Mouse (Mus musculus) embryonic facial prominence, embryonic 10.5 days (tissue): ENCODE measurements around the gene Homer1. TPM values are rescaled to one million over a fixed set of nuclear protein-coding genes. Genes with fewer than 3 reads are reported as not detected.

ENCODE experiments used
- DNase-seq: peaks from one replicate; pipeline ENCODE4 v3.0.0-alpha.2; 2017; ENCODE audit warnings: low spot score
- H3K27ac ChIP-seq: fragments of 300-500 bp; sonication (generic); replicated peaks from 2 replicates; pipeline ENCODE4 v1.5.1; 2016; ENCODE audit warnings: mild to moderate bottlenecking
- H3K27me3 ChIP-seq: fragments of 300-500 bp; sonication (generic); replicated peaks from 2 replicates; pipeline ENCODE4 v1.6.1; 2016; ENCODE audit warnings: low read depth, mild to moderate bottlenecking; ENCODE audit not compliant: poor library complexity, severe bottlenecking
- H3K36me3 ChIP-seq: fragments of 300-500 bp; sonication (generic); replicated peaks from 2 replicates; pipeline ENCODE4 v1.6.1; 2016; ENCODE audit warnings: mild to moderate bottlenecking, moderate library complexity
- H3K4me1 ChIP-seq: fragments of 300-500 bp; sonication (generic); 2 replicates; pipeline ENCODE4 v1.6.1; 2016
- H3K4me3 ChIP-seq: fragments of 300-500 bp; sonication (generic); 2 replicates; pipeline ENCODE4 v1.5.1; 2016; ENCODE audit warnings: mild to moderate bottlenecking, moderate library complexity
- H3K9me3 ChIP-seq: fragments of 300-500 bp; sonication (generic); 2 replicates; pipeline ENCODE4 v1.6.1; 2016; ENCODE audit warnings: mild to moderate bottlenecking
- WGBS: fragments of 180-500 bp; shearing (Covaris S2); methylation state at CpG from one replicate; pipeline ENCODE4 v1.1.7; 2016; 5-methylcytosine and 5-hydroxymethylcytosine counted together
- polyA plus RNA-seq: library from polyadenylated mRNA; unstranded; fragments of >200 nt; fragmentation: Nextera tagmentation; extraction: Ambion mirVana; gene quantifications from 2 replicates; pipeline ENCODE4 v1.2.1, GENCODE M21; 2016

Gene Homer1
- polyA plus RNA-seq, 1 experiment from 2014 or later = 8.6 TPM

DNA sequence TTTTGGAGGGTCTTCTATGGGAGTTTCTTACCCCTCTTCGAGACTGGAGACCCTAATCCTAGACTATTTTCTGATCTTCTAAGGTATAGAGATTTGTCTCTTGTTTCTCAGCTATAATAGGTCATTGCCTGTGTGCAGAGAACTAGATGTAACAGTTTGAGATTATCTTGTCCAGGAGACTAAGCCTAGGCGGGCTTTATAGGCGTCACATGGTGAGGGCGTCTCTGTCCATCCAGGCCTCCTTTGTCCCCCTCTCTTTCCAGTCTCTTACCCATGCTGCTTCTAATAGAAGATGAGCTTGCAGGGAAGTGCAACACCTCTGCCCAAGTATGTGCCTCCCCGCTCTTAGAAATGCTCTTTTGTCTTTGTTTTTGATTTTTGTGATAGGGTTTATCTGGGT lies 83.7 kb downstream of the Homer1 start:
- Histone ChIP-seq H3K27me3 (no peaks in the 10 kb centered on the region), H3K4me1 (no peaks in the 10 kb centered on the region), H3K4me3 (no peak overlapping the region), H3K9me3 (no peaks in the 10 kb centered on the region), H3K36me3 (no peaks in the 10 kb centered on the region), H3K27ac (no peak overlapping the region)
- no peak for DNase-seq
- WGBS = 93% methylated on average over 5 of the region's 5 CpGs

DNA sequence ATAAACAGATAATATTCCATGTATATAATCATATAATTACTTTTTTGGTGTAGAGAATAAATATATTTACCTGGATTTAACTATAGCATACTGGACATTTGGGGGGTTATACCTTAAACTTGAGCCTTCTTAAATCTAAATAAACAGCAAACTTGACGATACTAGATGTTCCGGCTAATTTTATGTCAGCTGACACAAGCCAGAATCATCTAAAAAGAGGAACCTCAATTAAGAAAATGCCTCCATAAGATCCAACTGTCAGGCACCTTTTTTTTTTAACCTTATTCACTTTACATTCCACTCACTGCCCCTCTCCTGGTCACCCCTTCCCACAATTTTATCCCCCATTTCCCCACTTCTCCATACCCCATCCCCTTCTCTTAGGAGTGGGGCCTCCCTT lies 84.2 kb downstream of the Homer1 start:
- no peak overlapping the region for H3K4me3 ChIP-seq
- no peaks in the 10 kb centered on the region for H3K27me3 ChIP-seq
- no peaks in the 10 kb centered on the region for H3K36me3 ChIP-seq
- H3K9me3 ChIP-seq = no peaks in the 10 kb centered on the region
- WGBS = 95% methylated on average over 2 of the region's 2 CpGs
- H3K4me1 ChIP-seq = no peaks in the 10 kb centered on the region
- DNase-seq = no peak
- H3K27ac ChIP-seq = no peak overlapping the region

DNA sequence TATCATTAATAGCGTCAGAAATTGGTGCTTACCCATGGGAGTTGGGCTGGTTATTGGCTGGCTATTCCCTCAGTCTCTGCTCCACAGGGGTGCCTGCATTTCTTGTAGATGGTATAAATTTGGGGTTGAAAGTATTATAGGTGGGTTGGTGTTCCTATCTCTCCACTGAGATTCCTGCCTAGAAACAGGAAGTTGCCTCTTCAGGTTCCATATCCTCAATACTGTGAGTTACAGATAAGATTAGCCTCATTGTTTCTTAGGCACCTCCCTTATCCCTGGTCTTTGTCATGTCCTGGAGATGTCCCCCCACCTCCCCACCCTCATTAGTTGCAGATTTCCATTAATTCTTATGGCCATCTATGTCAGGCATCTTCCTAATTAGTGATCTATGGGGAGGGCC lies 85.0 kb downstream of the Homer1 start:
- H3K27me3 ChIP-seq = no peaks in the 10 kb centered on the region
- H3K36me3 ChIP-seq = no peaks in the 10 kb centered on the region
- H3K9me3 ChIP-seq = no peaks in the 10 kb centered on the region
- WGBS = 93% methylated on average over 1 of the region's 1 CpGs
- no peak overlapping the region for H3K27ac ChIP-seq
- DNase-seq = no peak
- H3K4me1 ChIP-seq = 0 out of 2 replicates have a peak, but pooled peaks cover 4% of the 10 kb centered on the region
- H3K4me3 ChIP-seq = no peak overlapping the region

DNA sequence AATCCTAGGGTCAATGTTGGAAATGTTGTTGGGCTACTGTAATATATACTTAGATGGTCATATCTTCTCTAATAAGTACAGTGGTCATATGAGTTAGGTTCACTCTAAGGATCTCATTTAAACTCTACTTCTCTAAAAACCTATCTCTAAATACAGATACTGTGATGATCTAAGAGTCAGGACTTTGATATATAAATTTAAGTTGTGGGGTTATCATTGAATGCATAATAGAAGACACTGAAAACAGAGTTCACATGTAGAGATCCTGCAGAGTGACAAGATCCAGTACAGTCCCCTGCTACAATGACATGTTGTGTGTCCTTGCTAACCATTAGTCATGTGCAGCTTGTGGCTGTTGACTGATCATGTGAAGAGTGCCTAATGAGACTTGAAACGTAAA lies 85.7 kb downstream of the Homer1 start:
- no peak for DNase-seq
- WGBS = 76% methylated on average over 1 of the region's 1 CpGs
- no peaks in the 10 kb centered on the region for H3K9me3 ChIP-seq
- H3K36me3 ChIP-seq = no peaks in the 10 kb centered on the region
- H3K4me1 ChIP-seq = 0 out of 2 replicates have a peak, but pooled peaks cover 4% of the 10 kb centered on the region
- H3K4me3 ChIP-seq = no peak overlapping the region
- no peaks in the 10 kb centered on the region for H3K27me3 ChIP-seq
- no peak overlapping the region for H3K27ac ChIP-seq

DNA sequence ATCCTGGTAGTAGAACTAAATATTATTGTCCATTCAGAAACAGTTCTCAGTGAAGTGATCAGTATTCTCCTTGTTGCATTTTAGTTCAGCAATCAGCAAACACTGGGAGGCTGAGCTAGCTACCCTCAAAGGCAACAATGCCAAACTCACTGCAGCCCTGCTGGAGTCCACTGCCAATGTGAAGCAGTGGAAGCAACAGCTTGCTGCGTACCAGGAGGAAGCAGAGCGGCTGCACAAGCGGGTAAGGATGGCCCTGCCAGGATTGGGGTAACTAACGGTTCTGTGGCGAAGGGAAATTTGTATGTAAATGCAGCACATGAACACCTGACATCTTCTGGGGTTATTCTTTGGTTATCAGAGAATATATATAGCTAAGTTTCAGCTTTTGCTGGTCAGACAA lies 88.0 kb downstream of the Homer1 start:
- no peak for DNase-seq
- no peaks in the 10 kb centered on the region for H3K27me3 ChIP-seq
- WGBS = 90% methylated on average over 5 of the region's 5 CpGs
- no peaks in the 10 kb centered on the region for H3K9me3 ChIP-seq
- H3K4me1 ChIP-seq = 0 out of 2 replicates have a peak, but pooled peaks cover 4% of the 10 kb centered on the region
- H3K36me3 ChIP-seq = peaks cover 11% of the 10 kb centered on the region
- no peak overlapping the region for H3K4me3 ChIP-seq
- H3K27ac ChIP-seq = no peak overlapping the region

DNA sequence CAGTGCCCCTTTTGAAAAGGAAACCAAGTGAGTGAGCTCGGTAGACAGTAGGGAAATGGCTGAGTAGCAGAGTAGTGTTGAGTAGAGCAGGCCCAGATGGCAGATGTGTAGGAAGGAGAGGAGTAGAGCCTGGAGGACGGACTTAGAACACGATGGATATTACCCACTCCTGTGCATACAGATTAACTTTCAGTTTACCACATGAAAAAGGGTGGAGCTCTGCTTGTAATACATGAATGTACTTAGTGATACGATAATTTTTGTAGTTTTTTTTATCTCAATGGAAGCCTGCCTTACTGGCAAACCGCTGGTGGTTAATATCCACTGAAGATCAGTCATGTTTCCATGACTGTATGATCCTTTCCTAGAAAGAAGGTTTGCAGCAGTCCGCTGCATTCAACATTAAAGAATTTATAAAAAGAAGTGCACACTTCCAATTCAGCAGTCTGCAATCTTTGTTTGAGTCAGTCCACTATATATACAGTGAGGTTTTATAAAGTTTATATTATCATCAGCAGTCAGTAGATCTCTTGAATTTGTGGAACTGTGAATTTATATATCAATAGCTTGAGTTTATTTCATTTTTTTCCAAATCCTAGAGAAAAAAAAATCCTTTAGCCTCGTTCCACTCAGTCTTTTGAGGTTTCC lies 89.3 kb downstream of the Homer1 start:
- H3K27ac ChIP-seq = no peak overlapping the region
- WGBS = 83% methylated on average over 7 of the region's 7 CpGs
- no peaks in the 10 kb centered on the region for H3K9me3 ChIP-seq
- H3K27me3 ChIP-seq = no peaks in the 10 kb centered on the region
- peaks cover 20% of the 10 kb centered on the region for H3K36me3 ChIP-seq
- H3K4me3 ChIP-seq = no peak overlapping the region
- H3K4me1 ChIP-seq = 0 out of 2 replicates have a peak, but pooled peaks cover 4% of the 10 kb centered on the region
- DNase-seq = no peak

DNA sequence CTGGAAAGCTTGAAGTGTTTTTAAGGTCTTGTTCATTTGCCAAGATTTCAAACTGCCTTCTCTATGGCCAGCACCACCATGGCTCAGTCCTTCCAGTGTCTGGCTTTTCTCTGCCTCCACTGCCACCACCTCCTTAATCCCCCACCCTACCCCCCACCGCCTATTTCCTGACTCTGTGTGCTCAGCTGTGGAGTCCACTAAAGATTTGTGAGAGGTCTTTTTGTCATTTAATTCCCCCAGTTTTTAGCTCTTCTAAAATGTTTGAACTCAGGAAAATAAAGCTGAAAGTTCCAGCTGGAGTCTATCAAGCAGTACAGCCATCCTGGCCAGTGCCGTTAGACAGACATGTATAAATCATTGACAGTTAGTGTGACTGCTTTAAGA lies 89.8 kb downstream of the Homer1 start:
- H3K4me1 ChIP-seq = 0 out of 2 replicates have a peak, but pooled peaks cover 4% of the 10 kb centered on the region
- WGBS = 61% methylated on average over 2 of the region's 2 CpGs
- H3K9me3 ChIP-seq = no peaks in the 10 kb centered on the region
- no peaks in the 10 kb centered on the region for H3K27me3 ChIP-seq
- DNase-seq = peak; percentile 20
- no peak overlapping the region for H3K27ac ChIP-seq
- H3K4me3 ChIP-seq = no peak overlapping the region
- peaks cover 25% of the 10 kb centered on the region for H3K36me3 ChIP-seq

DNA sequence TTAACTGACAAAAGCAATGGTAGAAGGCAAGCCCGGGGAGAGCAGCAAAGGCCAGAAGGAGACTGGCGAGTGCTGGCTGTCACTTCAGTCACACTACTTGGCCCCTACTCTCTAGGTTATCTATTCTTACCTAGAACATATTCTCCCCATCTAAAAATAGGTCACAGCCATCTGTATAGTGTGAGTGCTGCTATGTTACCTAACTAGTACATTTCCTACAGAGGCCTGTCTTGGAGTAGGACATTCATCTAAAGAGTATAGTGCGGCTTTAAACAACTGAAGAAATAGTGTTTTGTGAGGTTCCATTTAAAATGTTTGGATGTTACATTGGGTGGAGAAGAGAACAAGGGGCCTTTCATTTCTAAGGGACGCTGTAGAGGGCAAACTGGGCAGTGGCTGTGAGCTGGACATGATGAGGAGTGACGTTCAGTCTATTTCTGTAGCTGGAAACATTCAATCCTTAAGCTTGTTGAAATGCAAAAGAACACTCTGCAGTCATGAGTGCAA lies 100.3 kb downstream of the Homer1 start:
- peaks cover 3% of the 10 kb centered on the region; the same call in 1 of the 2 replicates for H3K9me3 ChIP-seq
- H3K4me3 ChIP-seq = no peak overlapping the region
- peaks cover 59% of the 10 kb centered on the region for H3K36me3 ChIP-seq
- no peaks in the 10 kb centered on the region for H3K4me1 ChIP-seq
- no peaks in the 10 kb centered on the region for H3K27me3 ChIP-seq
- DNase-seq = no peak
- H3K27ac ChIP-seq = no peak overlapping the region
- WGBS = 79% methylated on average over 5 of the region's 5 CpGs

DNA sequence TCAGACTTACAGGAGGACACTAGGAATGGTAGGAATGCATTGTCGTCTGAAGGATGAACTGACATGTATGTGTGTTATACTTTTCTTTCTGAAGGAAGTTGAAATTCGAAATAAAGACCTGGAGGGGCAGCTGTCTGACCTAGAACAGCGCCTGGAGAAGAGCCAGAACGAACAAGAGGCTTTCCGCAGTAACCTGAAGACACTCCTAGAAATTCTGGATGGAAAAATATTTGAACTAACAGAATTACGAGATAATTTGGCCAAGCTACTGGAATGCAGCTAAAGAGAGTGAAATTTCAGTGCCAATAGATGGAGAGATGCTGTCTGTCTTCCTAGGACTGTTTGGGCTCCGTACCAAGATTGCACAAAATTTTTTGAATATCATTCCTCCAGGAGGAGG lies 102.5 kb downstream of the Homer1 start:
- Histone ChIP-seq H3K27me3 (no peaks in the 10 kb centered on the region), H3K4me3 (no peak overlapping the region), H3K27ac (no peak overlapping the region), H3K4me1 (no peaks in the 10 kb centered on the region), H3K36me3 (peaks cover 48% of the 10 kb centered on the region), H3K9me3 (peaks cover 3% of the 10 kb centered on the region; the same call in 1 of the 2 replicates)
- DNase-seq = no peak
- 91% methylated on average over 7 of the region's 7 CpGs for WGBS

DNA sequence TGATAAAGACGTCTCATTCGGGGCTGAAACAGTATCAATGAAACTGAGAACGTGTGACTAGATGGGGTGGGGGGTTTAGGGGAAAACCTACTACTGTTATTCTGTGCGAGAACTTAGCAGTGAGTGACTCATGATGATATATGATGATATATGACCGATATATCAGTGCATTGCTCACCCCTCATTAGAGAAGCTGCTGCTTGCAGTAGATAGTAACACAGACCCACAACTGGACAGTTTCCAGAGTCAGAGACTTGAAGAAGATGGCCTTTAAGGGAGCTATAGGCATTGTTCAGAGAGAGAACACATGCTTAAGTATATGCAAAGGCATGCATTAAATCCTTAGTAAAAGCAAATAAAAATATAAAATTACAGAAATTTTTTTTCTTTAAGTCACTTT lies 107.4 kb downstream of the Homer1 start:
- Histone ChIP-seq H3K4me3 (no peak overlapping the region), H3K36me3 (peaks cover 27% of the 10 kb centered on the region), H3K4me1 (no peaks in the 10 kb centered on the region), H3K27ac (no peak overlapping the region), H3K27me3 (no peaks in the 10 kb centered on the region), H3K9me3 (no peaks in the 10 kb centered on the region)
- DNase-seq = no peak
- WGBS = 93% methylated on average over 5 of the region's 5 CpGs

DNA sequence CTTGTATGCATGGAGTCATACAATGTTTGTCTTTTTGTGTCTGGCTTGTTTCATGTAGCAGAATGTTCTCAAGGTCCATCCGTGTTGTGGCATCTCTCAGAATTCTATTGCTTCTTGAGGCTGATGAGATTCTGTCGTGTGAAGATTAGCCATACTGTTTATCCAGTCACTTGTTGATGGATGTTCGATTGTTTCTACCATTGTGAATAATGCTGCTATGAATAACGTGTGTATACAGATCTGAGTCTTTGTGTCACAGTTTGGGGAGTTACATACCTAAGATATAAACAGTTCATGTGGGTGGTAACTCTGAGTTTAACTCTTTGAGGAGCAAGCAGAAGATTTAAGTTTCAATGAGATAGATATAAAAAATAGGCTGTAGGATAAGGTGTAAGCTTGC lies 110.9 kb downstream of the Homer1 start:
- Histone ChIP-seq H3K4me3 (no peak overlapping the region), H3K9me3 (no peaks in the 10 kb centered on the region)
- 91% methylated on average over 4 of the region's 4 CpGs for WGBS

DNA sequence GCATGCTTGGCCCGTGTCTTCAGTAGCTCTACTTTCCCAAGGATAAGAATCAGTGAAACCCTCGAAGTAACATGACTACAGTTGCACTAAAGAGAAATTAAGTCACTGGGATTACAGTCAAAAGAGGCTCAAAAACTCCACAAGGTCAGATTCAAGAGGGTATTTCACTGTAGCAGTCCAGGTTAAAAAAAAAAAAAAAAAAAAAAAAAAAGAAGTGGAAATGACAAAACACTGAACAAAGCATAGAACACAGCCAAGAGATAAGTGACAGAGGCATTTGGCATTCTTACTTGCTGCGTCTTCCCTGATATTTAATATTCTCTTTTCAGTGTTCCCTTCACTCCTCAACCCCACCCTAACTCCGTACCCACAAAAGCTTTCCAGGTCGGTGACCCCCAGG lies 115.6 kb downstream of the Homer1 start:
- H3K27me3 ChIP-seq = no peaks in the 10 kb centered on the region
- H3K4me3 ChIP-seq = no peak overlapping the region
- no peaks in the 10 kb centered on the region for H3K36me3 ChIP-seq
- DNase-seq = no peak
- no peaks in the 10 kb centered on the region for H3K9me3 ChIP-seq
- WGBS = 91% methylated on average over 5 of the region's 5 CpGs
- 0 out of 2 replicates have a peak, but pooled peaks cover 3% of the 10 kb centered on the region for H3K4me1 ChIP-seq
- no peak overlapping the region for H3K27ac ChIP-seq

More for the DNA sequence above, 110.9 kb downstream of the Homer1 start:
- no peak for DNase-seq
- Histone ChIP-seq H3K27me3 (no peaks in the 10 kb centered on the region), H3K27ac (no peak overlapping the region), H3K4me1 (no peaks in the 10 kb centered on the region), H3K36me3 (peaks cover 14% of the 10 kb centered on the region)

DNA sequence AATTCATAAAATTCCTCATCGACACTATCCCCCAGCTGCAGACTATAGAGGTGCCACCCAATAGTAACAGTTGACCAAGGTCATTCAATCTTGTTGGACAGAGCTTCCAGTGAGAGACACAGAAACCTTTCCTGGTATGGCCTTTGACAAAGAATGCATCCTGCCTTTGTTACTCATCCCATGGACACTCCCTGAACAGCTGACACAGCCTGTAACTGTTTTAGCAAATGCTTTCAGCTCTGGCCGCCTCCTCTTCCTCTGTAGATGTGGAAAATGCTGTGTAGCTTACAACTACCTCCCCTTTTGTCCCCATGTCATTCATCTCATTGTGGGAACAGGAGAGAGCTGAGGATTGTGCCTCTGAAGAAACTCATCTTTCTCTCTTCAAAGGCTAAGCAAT lies 118.9 kb downstream of the Homer1 start:
- DNase-seq = no peak
- H3K36me3 ChIP-seq = no peaks in the 10 kb centered on the region
- H3K27ac ChIP-seq = no peak overlapping the region
- H3K9me3 ChIP-seq = no peaks in the 10 kb centered on the region
- 0 out of 2 replicates have a peak, but pooled peaks cover 3% of the 10 kb centered on the region for H3K4me1 ChIP-seq
- no peak overlapping the region for H3K4me3 ChIP-seq
- no peaks in the 10 kb centered on the region for H3K27me3 ChIP-seq
- 82% methylated on average over 2 of the region's 2 CpGs for WGBS
